Mouse (Mus musculus) right cerebral cortex, postnatal 14 days (tissue): ENCODE data around the gene Ralgapa2.

ENCODE experiments used
- DNase-seq: peaks from one replicate; pipeline ENCODE4 v3.0.0; 2022

The Ralgapa2 gene

DNA sequence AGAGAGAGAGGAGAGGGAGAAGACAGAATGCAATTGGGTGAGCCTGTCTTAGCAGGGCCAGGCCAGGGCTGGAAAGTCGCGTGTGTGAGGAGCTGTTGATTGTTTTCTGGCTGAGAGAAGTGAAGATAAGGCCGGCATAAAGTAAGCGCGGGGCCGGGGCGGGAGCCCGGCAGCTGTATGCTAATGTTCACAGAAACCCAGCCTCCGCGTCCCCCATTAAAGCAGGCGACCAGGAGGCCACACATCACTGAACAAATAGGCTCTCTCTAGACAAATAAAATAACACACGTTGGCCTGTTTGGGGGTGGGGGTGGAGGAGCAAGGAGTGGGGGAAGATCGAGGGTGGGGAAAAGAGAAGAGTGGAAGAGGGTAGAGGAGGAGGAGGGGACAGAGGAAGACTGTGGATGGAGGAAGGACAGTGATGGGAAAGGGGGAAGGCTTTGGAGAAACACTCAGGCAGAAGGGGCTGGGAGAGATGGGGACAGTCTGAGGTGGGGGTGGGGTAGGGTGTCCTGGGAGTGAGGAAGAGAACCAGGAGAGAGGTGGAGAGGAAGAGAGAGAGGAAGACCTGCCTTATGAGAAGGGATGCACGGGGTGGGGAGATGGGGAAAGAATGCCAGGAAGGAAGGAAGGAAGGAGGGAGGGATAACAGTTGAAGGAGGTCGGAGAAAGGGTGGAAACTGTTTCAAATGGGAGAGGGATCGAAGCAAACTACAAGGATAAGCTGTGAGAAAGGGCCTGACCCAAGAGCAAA lies 294.7 kb downstream of the Ralgapa2 start:
- DNase-seq, result no peak

- no peak for DNase-seq
These were observed 295.8 kb downstream of the Ralgapa2 start for GRCm38 (mm10) chr2:146216111-146217064.

GRCm38 (mm10) chr2:146214715-146215114 lies 297.4 kb downstream of the Ralgapa2 start:
- DNase-seq, result peak; percentile 37

DNA sequence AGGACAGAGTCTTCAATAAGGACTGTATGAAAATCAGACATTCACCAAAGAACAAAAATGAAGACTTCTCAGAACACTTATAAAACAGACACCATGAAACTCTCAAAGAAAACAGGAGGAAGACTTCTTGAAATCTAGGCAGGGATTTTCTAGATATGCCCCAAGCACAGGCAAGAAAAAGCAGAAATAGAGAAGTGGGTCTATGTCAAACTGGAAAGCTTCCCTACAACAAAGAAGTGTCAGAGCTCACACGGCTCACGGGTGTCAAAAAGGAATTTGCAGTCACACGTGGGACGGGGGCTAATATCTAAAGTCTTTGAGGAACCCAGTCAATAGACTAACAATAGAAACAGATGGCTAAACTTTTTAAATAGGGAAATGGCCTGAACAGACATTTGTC lies 301.2 kb downstream of the Ralgapa2 start:
- DNase-seq, result no peak

GRCm38 (mm10) chr2:146197947-146198346 lies 314.2 kb downstream of the Ralgapa2 start:
- DNase-seq, result no peak

DNA sequence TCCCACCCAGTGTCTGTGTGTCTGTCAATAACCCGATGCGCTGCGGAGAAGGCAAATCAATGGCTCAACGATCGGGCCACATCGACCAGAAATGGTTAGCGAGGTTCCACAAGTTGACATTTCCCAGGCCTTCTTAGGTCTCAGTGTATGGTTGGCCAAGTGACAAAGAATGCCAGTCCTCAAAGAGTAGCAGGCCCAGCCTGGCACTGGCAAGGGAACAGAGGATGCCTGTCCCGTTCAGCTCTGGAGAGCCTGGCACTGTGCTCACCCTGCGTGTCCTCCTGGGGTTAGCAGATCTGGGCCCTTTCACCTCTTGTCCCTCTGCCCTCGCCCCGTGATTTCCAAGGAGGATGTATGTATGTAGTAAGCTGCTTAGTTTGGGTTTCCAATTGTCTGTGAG lies 316.0 kb downstream of the Ralgapa2 start:
- no peak for DNase-seq
